In genomic region chr11:97328148-97328547, GRCm38 (mm10) we compare ENCODE assay signal across 8 mouse cellular contexts. TPM values are rescaled to one million over a fixed set of nuclear protein-coding genes. Genes with fewer than 3 reads are reported as not detected.
A peak's percentile ranks its signal among the peaks of the same experiment; 100 is the strongest.
DNase-seq lines count a peak whose midpoint lies in the region; ATAC-seq and TF ChIP-seq lines count a peak whose summit lies in the region.

No protein-coding gene starts in this region.

- TF ChIP-seq CTCF in testis, adult 2 months (IDR thresholded peaks at IDR 0.05; ENCODE audit: control insufficient read depth, insufficient read depth, insufficient replicate concordance, low read depth, low read length): peak; percentile 82; the same call in 1 of the 2 replicates

- H3K9ac ChIP-seq in forebrain, embryonic 16.5 days (replicated peaks; ENCODE audit: low read depth, low read length): no peak overlapping the region
- no peak overlapping the region for H3K9ac ChIP-seq in intestine, embryonic 16.5 days (ENCODE audit: low read depth, low read length)

- no peak overlapping the region for H3K4me2 ChIP-seq in forebrain, embryonic 16.5 days (ENCODE audit: low read length)
- H3K4me2 ChIP-seq in intestine, embryonic 16.5 days (ENCODE audit: low read depth, low read length): no peak overlapping the region

- no peak overlapping the region for H3K27ac ChIP-seq in forebrain, embryonic 10.5 days
- no peak overlapping the region for H3K27ac ChIP-seq in forebrain, embryonic 16.5 days (ENCODE audit: low read length)
- H3K27ac ChIP-seq in testis, adult 2 months (ENCODE audit: control insufficient read depth, insufficient read depth, low read depth, low read length): no peak overlapping the region
- no peak overlapping the region for H3K27ac ChIP-seq in intestine, embryonic 16.5 days (ENCODE audit: low read length)

- peaks cover 77% of the 10 kb centered on the region for H3K36me3 ChIP-seq in forebrain, embryonic 10.5 days (replicated peaks)
- peaks cover 20% of the 10 kb centered on the region for H3K36me3 ChIP-seq in forebrain, embryonic 16.5 days (ENCODE audit: control insufficient read depth, insufficient read depth)
- no peaks in the 10 kb centered on the region; the same call in 1 of the 2 replicates for H3K36me3 ChIP-seq in testis, adult 2 months (ENCODE audit: control insufficient read depth, insufficient read depth, low read length)
- peaks cover 37% of the 10 kb centered on the region for H3K36me3 ChIP-seq in intestine, embryonic 16.5 days (ENCODE audit: control insufficient read depth, insufficient read depth, low read length)

- peak; percentile 69 for DNase-seq in forebrain, embryonic 10.5 days (ENCODE audit: extremely low spot score, low spot score)
- no peak for DNase-seq in testis, postnatal 14 days (ENCODE audit: low spot score)
- DNase-seq in embryo, embryonic 11 days: peak; percentile 81
- peak; percentile 72 for DNase-seq in lung, postnatal 10 days
- peak; percentile 24 to 51 for DNase-seq in spleen, postnatal 36 days (ENCODE audit: low spot score in 2 of 2)

- no peak for TF ChIP-seq POLR2A in testis, adult 2 months (IDR thresholded peaks at IDR 0.05; ENCODE audit: control insufficient read depth, low read depth, low read length)

- no peaks in the 10 kb centered on the region for H3K27me3 ChIP-seq in forebrain, embryonic 10.5 days (ENCODE audit: poor library complexity, severe bottlenecking)
- H3K27me3 ChIP-seq in forebrain, embryonic 16.5 days (replicated peaks; ENCODE audit: control insufficient read depth, insufficient read depth, low read length): no peaks in the 10 kb centered on the region
- no peaks in the 10 kb centered on the region for H3K27me3 ChIP-seq in testis, adult 2 months (ENCODE audit: control insufficient read depth, insufficient read depth, low read length)
- H3K27me3 ChIP-seq in intestine, embryonic 16.5 days (replicated peaks; ENCODE audit: control insufficient read depth, insufficient read depth, low read length): no peaks in the 10 kb centered on the region

- WGBS in forebrain, embryonic 10.5 days: 38% methylated on average over 9 of the region's 9 CpGs
- WGBS in forebrain, embryonic 16.5 days: 24% methylated on average over 9 of the region's 9 CpGs
- 26% methylated on average over 9 of the region's 9 CpGs for WGBS in intestine, embryonic 16.5 days

- H3K4me1 ChIP-seq in forebrain, embryonic 10.5 days: peaks cover 20% of the 10 kb centered on the region
- no peaks in the 10 kb centered on the region for H3K4me1 ChIP-seq in forebrain, embryonic 16.5 days (replicated peaks; ENCODE audit: control insufficient read depth, insufficient read depth, low read length)
- peaks cover 4% of the 10 kb centered on the region for H3K4me1 ChIP-seq in testis, adult 2 months (ENCODE audit: control insufficient read depth, insufficient read depth, low read length)
- H3K4me1 ChIP-seq in intestine, embryonic 16.5 days (ENCODE audit: control insufficient read depth, insufficient read depth, low read length): 0 out of 2 replicates have a peak, but pooled peaks cover 2% of the 10 kb centered on the region

- ATAC-seq in forebrain, embryonic 16.5 days: no peak
- ATAC-seq in intestine, embryonic 16.5 days: peak; percentile 50; the same call in 1 of the 2 replicates

- H3K4me3 ChIP-seq in forebrain, embryonic 10.5 days: no peak overlapping the region
- H3K4me3 ChIP-seq in forebrain, embryonic 16.5 days (replicated peaks; ENCODE audit: low read length): no peak overlapping the region
- H3K4me3 ChIP-seq in testis, adult 2 months (ENCODE audit: control insufficient read depth, low read depth, low read length): no peak overlapping the region
- H3K4me3 ChIP-seq in intestine, embryonic 16.5 days (ENCODE audit: low read length): no peak overlapping the region

- no peaks in the 10 kb centered on the region for H3K9me3 ChIP-seq in forebrain, embryonic 10.5 days
- H3K9me3 ChIP-seq in forebrain, embryonic 16.5 days (ENCODE audit: control insufficient read depth, low read length): no peaks in the 10 kb centered on the region
- no peaks in the 10 kb centered on the region for H3K9me3 ChIP-seq in intestine, embryonic 16.5 days (ENCODE audit: control insufficient read depth, low read length)

RNA-seq across cellular contexts. Expression of gene Mrpl45, which starts 12.6 kb away (rescaled TPM):
- polyA plus RNA-seq in forebrain, embryonic 10.5 days (2016; fragmentation: Nextera tagmentation; extraction: Ambion mirVana): 66.5 and 69.5 TPM in 2 replicates
- polyA plus RNA-seq in forebrain, embryonic 16.5 days (2015; fragmentation: Nextera tagmentation; extraction: Ambion mirVana): 40.2 and 42.0 TPM in 2 replicates
- polyA plus RNA-seq in testis, adult 2 months (2012; rRNA removed): 8.7 and 9.0 TPM in 2 replicates
- polyA plus RNA-seq in intestine, embryonic 16.5 days (2015; fragmentation: Nextera tagmentation; extraction: Ambion mirVana): 65.0 and 65.4 TPM in 2 replicates

RNA-seq across cellular contexts. Expression of gene Gpr179, which starts 23.7 kb away (rescaled TPM):
- 0.01 and 0.04 TPM in 2 replicates for polyA plus RNA-seq in forebrain, embryonic 10.5 days (2016; fragmentation: Nextera tagmentation; extraction: Ambion mirVana)
- polyA plus RNA-seq in forebrain, embryonic 16.5 days (2015; fragmentation: Nextera tagmentation; extraction: Ambion mirVana): 0.16 and 0.19 TPM in 2 replicates
- polyA plus RNA-seq in testis, adult 2 months (2012; rRNA removed): 0.95 and 0.97 TPM in 2 replicates
- polyA plus RNA-seq in intestine, embryonic 16.5 days (2015; fragmentation: Nextera tagmentation; extraction: Ambion mirVana): 0.11 and 0.13 TPM in 2 replicates

RNA-seq across cellular contexts. Expression of gene Socs7, which starts 34.2 kb away (rescaled TPM):
- polyA plus RNA-seq in forebrain, embryonic 10.5 days (2016; fragmentation: Nextera tagmentation; extraction: Ambion mirVana): 3.8 and 4.2 TPM in 2 replicates
- polyA plus RNA-seq in forebrain, embryonic 16.5 days (2015; fragmentation: Nextera tagmentation; extraction: Ambion mirVana): 10.7 and 11.5 TPM in 2 replicates
- polyA plus RNA-seq in testis, adult 2 months (2012; rRNA removed): 90.3 and 96.2 TPM in 2 replicates
- polyA plus RNA-seq in intestine, embryonic 16.5 days (2015; fragmentation: Nextera tagmentation; extraction: Ambion mirVana): 1.8 and 2.1 TPM in 2 replicates

RNA-seq across cellular contexts. Expression of gene Npepps, which starts 47.7 kb away (rescaled TPM):
- polyA plus RNA-seq in forebrain, embryonic 10.5 days (2016; fragmentation: Nextera tagmentation; extraction: Ambion mirVana): 96.2 and 101 TPM in 2 replicates
- 140 and 157 TPM in 2 replicates for polyA plus RNA-seq in forebrain, embryonic 16.5 days (2015; fragmentation: Nextera tagmentation; extraction: Ambion mirVana)
- polyA plus RNA-seq in testis, adult 2 months (2012; rRNA removed): 43.5 and 50.1 TPM in 2 replicates
- 95.7 and 101 TPM in 2 replicates for polyA plus RNA-seq in intestine, embryonic 16.5 days (2015; fragmentation: Nextera tagmentation; extraction: Ambion mirVana)
